Mouse (Mus musculus): ENCODE results near the gene Tmem230.
A peak's percentile ranks its signal among the peaks of the same experiment; 100 is the strongest.
"Not testable (repeated sequence)": the region's sequence is repeated elsewhere in the genome, so short reads cannot be mapped to it uniquely, and the experiment has no call there.

Tmem230 gene

GRCm38 (mm10) chr2:132270331-132270951 lies 22.8 kb upstream of the Tmem230 start:
- DNase-seq, result no peak

GRCm38 (mm10) chr2:132269217-132269616 lies 21.6 kb upstream of the Tmem230 start:
- DNase-seq, result no peak

DNA sequence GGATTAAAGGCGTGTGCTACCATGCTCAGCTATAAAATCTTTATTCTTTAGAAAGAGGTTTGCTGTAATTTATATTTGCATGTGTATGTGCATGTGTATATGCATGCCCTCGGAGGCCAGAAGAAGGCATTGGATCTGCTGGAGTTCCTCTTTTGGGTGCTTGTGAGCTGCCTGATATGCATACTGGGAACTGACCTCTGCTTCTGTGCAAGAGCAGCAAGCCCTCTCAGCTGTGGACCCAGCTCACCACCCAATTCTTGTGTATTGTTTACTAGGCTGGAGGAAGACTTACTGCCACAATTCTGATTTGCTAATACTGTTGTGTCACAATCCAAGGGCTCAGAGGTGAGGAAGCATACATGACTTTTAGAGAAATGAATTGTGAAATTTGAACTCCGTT lies 18.5 kb upstream of the Tmem230 start:
- no peak for DNase-seq

DNA sequence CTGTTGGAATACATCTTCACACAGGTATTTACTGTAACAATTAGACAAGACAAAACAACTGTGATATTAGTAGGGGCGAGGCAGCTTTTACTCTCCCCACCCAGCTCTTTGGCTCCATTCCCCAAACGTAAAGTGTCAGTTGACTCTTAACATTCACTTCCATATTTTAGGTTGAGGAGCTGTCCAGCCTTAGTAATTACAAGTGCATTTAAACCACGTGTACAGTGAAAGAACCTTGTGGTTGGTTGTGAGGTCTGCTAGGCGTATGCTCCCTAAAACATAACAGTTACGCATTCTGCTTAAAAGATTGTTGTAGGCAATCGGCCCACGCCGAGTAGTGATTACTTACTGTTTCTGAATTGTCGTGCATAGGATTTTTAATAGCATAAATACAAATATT lies 17.6 kb upstream of the Tmem230 start:
- no peak for DNase-seq

- no peak for DNase-seq
Measured at GRCm38 (mm10) chr2:132264266-132264710, 16.7 kb upstream of the Tmem230 start.

DNA sequence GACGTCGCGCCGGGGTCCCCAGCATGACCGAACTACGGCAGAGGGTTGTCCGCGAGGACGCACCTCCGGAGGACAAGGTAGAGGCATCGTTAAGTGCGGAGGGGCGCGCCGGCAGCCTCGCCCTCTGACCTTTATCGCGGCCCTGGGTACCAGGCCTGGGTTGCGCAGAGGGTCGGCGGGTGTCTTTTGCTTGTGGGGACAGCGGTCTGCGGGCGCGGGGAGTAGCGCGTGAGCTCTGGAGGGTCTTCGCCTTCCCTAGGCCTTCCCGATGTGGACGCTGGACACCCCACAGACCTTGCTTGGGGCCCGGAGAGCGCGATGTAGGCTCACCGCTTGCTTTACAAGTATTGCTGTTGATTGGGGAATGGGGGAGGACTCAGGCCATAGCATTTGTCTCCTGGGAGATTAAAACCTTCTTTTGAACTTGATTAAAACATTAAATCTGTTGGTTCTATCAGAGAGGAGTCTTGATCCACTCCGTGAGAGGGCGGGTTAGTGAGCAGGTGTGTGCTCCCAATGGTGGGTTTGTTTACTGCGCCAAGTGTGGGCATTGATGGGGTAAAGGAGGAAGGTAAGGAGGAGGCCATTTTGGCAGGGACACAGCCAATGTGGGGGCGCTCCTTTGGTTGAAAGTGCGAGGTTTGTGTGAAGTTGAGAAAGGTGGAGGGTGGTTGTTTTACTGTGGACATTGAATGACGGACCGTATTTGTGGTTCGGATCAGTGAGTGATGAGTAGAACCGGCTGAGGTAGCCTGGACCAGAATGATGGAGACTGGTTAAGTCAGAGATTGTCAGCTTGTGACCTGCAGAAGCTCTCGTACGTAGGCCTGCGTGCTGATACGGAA lies 16.0 kb upstream of the Tmem230 start:
- peak; percentile 53 for DNase-seq

DNA sequence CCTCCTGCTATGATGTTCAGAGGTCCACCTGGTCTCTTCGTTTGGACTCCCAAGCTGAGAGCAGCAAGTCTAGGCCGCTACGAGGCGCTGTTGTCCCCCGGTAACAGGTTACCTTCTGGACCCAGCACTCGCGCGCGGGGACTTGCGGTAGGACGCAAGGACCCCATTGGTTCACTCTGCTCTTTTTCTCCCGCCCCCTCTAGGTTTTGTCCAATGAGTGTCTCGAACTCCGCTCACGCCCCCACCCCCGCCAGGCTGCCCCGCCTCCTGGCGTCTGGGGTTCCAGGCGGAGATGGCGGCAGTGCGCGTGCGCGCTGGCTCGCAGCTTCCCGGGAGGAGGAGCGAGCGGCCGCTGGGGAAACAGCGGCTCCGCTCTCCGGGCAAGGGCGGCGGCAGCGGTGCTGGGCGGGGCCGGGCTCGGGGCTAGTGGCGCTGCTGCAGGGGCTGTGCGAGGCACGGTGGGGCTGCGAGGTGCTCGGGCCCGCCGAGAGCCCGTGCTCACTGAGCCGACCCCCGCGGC lies 15.3 kb upstream of the Tmem230 start, which contains the start of gene Cds2:
Cds2 (plus strand) TSS at position 270 of the 520 bp plus-strand sequence.
- peak; percentile 99 for DNase-seq

DNA sequence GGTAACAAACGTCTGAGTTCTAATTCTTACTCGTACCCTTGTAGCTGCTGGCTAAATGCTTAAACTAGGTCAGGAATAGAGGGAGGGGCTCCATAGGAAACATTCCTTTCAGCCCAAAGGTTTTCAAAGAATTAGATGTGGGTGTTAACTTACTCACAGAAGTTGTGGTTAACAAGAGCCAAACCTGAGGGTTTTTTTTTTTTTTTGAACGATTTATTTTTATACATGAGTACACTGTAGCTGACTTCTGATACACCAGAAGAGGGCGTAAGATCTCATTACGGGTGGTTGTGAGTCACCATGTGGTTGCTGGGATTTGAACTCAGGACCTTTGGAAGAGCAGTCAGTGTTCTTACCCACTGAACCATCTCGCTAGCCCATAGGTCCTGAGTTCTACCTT lies 14.6 kb upstream of the Tmem230 start:
- no peak for DNase-seq

DNA sequence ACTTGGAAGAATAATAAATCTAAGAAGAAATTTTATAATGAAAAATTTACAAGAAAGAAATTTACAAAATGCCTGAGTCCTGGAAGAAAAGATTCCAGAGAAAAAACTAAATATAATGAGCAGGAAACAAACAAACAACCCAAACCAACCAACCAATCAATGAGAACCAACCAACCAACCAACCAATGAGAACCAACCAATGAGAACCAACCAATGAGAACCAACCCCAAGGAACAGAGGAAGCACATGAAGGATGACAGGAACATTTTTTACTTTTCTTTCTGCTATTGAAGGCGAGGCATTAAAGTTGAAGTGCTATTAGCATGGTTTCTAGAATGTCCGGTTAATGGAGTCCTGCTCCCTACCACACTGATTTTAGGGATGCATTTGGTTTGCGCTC lies 13.0 kb upstream of the Tmem230 start:
- no peak for DNase-seq

DNA sequence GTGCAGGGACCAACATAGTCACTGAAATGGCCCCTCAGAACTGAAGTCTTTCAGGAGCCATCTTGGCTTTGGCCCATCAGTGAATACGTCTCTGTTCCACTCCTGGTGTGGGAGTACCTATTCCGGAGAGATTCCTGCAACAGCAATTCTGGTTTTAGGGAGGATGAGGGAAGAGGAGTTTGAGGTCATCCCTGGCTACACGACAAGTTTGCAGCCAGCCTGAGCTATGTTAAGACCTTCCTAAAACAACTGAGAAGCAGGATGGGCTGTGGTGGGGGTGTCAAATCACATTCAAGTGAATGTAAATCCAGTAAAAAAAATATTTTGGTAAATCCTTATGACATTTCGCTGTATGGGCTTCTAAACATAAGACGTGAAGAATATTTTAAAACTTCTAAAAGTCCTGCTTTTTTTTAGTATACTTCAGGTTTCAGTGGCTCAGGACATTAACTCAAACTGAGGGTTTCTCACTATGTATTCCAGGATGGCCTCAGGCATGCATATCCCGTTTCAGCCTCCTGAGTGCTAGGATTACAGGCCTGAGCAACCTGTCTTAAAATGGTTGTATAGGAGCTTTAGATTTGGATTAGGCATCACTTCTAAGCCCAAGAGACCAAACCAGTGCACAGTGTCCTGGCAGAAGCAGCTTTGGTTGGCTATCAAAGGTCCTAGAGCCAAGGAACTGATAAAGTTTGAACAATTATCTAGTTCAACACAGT lies 9.9 kb upstream of the Tmem230 start:
- DNase-seq, result no peak

DNA sequence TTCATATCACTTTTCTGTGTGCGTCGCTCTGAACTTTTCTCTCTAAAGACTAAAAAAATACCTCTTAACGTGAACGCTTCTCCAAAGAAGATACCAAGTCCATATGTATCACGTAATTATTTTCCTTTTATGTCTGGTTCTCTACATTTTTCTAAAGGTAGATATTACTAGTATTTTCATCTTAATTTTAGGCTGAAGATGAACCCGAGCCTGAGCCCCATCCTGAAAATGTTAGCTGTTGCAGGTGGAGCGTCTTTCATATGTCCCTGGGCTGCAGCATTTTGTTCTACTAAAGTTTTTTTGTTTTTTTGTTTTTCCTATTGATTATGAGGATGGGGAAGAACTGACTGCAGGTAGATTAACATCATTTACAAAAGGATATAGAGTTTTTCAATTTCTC lies 6.0 kb upstream of the Tmem230 start:
- no peak for DNase-seq

GRCm38 (mm10) chr2:132252542-132253528 lies 5.2 kb upstream of the Tmem230 start, which contains the start of gene Pcna:
Gene Pcna (minus strand): TSS chr2:132253314.
- peak; percentile 92 for DNase-seq

- no peak for DNase-seq
Measured at GRCm38 (mm10) chr2:132251911-132252310, 4.3 kb upstream of the Tmem230 start.

- DNase-seq, result no peak
Measured at GRCm38 (mm10) chr2:132243370-132243769, 4.2 kb downstream of the Tmem230 start.

- DNase-seq, result peak; percentile 56
Measured at GRCm38 (mm10) chr2:132240457-132240856, 7.2 kb downstream of the Tmem230 start.

DNA sequence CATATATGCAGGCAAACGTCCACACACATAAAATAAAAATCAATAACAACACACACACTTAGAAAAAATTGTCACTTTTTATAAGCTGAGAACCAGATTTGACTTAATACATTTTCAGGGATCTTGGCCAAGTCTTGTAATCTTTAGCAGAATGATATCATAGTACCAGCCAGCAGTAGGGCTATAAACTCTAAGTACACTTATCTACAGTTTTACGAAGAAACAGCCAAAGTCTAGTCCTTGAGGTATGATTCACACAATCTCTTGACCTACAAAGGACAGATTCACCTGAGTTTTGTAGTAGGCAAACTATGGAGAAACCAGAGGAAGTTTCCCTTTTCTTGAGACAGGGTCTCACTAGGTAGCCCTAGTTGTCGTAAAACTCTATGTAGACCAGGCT lies 8.2 kb downstream of the Tmem230 start:
- DNase-seq, result not testable (repeated sequence)

GRCm38 (mm10) chr2:132235975-132236374 lies 11.6 kb downstream of the Tmem230 start:
- DNase-seq, result no peak

GRCm38 (mm10) chr2:132235291-132235690 lies 12.3 kb downstream of the Tmem230 start:
- no peak for DNase-seq

DNA sequence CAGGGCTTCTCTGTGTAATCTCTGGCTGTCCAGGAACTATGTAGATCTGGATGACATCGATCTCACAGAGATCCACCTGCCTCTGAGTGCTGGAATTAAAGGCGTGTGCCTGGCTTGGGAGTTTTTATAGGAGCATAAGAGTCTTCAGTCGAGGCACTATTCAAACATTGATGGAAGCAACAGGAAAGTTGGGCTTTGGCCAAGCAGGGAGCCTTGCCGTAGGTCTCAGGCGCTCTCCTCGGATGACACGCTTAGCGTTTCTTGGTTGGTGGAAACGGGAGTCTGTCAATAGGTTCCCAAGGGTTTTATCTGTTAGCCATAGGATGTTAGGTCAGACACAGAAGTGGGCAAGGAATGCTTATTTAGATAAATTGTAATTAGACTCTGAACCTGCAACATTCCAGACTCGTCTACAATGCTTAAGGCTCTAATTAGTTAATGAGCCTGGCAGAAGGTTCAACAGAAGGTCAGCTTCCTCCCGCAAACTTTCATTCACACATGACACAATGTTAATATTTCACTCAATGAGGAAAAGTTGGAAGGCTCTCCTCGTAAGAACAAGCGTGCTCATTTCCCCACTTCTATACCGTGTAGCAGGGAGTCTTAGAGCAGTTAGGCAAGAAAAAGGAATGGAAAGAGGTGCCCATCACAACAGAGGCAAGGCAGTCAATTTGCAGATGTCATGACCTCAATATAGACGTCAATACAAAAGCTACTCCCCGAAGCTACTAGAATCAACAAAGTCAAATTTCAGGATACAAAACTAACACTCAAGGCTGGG lies 13.4 kb downstream of the Tmem230 start:
- no peak for DNase-seq

DNA sequence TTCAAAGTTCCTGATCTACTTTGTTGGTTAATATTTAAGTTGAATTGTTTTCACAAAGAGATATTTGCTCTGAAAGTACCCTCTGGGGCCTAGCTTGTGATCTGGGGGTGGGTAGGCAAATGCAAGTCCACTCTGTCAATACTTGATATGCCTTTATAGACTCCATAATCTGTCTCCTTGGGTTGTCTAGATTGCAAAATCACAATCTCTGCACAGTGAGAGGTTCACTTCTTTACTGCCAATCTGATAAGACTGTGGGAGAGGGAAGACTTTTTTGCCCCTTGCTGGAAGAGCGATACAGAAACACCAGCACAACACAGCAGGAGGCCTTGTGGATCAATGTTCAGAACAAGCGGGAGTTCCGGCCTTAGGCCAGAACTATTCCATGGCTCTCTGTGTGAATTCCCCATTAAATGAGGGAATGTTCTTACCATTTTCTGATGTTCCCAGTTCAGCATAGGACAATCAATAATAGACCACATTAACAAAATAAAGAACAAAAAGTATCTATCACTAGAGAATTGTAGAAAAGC lies 15.1 kb downstream of the Tmem230 start:
- DNase-seq, result no peak

DNA sequence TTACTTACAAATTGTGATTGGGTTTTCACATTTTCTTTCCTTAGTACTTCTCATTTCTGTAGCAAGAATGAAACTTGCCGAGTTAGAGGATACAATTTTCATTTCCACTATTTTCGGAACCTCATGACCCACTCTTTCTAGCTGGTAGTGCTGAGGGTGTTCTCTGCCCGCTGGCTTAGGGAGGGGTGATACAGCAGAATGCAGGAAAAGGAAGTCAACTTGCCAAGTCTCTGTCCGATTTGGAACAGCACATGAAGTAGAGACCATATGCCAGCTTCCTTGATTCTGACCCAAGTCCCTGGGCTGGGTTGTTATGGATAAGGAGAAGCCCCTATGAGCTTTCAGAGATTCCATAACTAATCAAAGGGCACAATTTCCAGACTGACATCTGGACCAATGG lies 23.2 kb downstream of the Tmem230 start:
- DNase-seq, result no peak
